Mouse (Mus musculus): ENCODE measurements around the gene Itpripl2.

The Itpripl2 gene

DNA sequence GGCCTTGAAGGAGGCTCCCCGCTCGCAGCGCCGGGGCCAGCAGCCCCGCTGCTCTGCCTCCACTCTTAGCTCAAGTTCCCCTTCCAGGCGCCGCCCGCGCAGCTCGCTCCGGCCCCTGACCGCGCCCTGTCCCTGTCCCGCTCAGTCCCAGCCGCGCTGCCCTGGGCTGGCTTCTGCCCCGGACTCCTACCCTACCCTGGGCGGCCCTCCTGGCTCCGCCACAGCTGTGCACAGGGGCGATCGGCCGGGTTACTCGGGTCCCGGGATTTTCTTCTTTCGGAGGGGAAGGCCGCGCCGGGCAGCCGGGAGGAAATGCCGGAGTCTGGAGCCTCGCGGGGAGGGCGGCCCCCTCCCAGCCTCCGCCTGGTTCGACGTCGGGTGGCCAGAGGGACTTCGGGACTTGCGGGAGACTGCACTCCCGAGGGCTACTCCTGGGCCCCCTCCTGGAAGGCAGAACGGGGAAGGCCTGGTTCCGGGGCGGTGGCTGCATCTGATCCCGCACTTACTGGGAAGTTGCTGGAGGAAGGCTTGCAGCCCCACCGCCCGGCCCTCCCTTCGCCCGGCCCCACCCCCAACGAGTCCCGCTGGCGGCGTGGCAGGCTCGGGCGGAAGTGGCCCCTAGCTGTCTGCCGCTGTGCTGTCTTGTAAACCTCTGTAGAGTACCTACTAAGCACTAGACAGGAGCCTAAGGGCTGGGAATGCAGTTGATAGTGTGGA lies at the start of gene Itpripl2:
Gene Itpripl2, minus strand, starts transcription at position 545 of the 717 bp plus-strand sequence.
- in situ Hi-C loops (cut with MboI), result no loop called here

DNA sequence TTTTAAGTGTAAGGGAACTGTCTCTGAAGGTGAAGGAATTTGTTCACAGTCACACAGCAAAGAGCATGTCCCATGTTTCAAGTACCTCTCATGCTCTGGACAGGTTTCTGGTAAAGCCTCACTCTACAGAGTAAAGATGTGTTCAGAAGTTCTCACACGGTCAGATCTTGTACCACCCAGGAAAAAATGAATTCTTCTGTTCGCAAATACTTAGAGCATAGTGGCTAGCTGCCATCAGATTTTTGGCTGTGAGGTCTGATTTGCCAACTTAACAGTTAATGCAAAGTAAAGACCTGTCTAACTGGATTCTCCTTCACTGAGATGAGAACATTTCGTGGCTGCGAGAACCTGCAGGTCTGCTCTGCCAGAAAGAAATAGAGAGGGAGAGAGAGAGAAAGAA lies 43.3 kb upstream of the Itpripl2 start:
- in situ Hi-C loops (cut with MboI), result loop anchor here (25.0 kb wide), 1 partner anchor 423 kb away; the partner anchor contains the start of gene Rps15a

DNA sequence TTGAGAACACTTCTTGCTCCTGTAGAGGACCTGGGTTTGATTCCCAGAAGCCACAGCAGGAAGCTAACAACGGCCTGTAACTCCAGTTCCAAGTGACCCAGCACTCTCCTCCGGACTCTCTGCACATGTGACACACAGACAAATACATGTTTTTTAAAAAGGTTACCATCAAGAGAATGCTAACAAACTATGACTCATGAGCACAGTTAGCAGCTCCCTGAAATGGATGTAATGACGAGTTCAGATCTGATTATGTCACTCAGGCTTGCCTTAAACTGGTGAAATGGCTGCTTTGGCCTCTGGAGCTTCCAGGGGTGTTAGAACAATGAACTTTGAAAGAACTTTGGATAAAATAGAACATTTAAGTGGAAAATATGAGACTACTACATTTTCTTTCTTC lies 42.6 kb upstream of the Itpripl2 start:
- in situ Hi-C loops (cut with MboI), result loop anchor here (25.0 kb wide), 1 partner anchor 422 kb away; the partner anchor contains the start of gene Rps15a

DNA sequence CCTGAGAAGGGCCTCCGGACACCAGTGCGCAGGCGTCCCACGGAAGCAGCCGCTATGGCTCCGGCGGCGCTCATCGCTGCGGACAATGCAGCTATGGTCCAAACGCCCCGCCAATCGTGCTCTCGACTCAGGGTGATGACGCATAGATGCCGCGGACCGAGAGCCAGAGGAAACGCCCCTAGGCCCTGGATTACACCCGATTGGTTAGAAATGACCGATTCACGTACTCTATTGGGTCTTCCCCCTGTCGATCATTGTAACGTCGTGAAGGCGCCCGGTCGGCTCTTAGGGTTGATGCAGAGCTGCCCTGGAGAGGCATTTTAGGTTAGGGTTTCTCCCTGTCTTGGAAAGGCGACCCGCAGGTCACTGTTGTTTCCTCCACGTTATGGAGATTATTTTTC lies 41.4 kb upstream of the Itpripl2 start, which contains the start of gene Coq7:
Gene Coq7, minus strand, starts transcription at position 179 of the 401 bp plus-strand sequence.
- in situ Hi-C loops (cut with MboI), result loop anchor here (25.0 kb wide), 1 partner anchor 421 kb away; the partner anchor contains the start of gene Rps15a

DNA sequence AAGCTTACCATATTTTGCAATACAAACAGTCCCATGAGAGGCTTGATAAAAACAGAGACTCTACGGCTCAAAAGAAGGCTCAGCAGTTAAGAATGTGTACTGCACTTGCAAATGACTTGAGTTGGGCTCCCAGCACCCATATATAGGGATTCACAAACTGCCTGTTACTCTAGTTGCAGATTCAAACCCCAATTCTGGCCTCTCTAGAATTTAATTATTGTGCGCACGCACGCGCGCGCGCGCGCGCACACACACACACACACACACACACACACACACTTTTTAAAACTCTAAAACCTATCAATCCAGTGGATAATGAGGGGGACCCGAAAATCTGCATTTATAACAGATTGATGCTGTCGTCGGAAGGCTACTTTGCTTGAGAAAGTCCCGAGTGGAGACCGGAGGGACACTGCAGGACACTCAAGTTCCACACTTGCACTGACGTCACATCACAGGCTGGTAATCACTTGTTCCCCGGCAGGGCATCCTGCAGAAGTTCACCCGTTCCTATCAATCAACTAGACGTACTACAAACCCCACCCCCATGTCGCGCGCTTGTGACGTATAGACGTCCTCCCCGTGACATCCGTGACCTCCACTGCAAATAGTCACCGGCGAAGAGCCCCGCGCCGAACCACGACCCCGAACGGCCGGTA lies 40.9 kb upstream of the Itpripl2 start:
- in situ Hi-C loops (cut with MboI), result loop anchor here (25.0 kb wide), 1 partner anchor 420 kb away; the partner anchor contains the start of gene Rps15a

DNA sequence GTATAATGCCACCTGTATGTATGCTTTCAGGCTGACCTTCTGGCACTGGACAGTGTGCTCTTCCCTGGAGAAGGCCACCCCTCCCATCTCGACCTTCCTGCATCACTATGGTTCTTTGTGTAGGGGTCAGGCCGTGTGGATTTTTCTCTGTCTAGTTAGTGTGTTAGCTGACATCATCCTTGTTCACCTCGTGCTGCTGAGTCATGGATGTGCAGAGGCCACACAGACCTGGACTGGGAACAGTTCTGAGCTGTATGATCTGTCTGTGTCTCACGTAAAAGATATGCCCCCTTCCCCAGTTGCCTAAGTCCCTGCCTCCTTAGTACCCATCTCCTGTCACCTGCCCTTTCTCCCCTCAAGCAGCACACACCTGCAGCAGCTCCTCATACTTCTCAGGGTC lies 35.2 kb upstream of the Itpripl2 start:
- in situ Hi-C loops (cut with MboI), result loop anchor here (25.0 kb wide), 1 partner anchor 415 kb away; the partner anchor contains the start of gene Rps15a

DNA sequence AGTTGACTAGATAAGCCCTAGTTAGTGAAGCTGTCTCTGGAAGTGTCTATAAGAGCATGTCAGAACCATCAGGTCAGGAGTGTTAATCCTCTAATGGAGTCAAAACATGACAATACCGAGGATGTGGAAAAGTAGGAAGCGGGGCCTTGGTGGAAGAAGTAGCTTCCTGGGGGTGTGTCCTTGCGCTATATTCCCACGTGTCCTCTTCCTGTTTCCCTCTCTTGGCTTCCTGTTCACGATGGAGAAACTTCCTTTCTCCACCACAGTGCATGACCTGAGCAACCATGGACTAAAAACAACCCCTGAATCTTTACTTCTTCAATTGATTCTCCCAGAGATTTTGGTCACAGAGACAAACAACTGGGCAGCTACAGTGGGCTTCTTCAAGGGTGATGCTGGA lies 30.3 kb upstream of the Itpripl2 start:
- in situ Hi-C loops (cut with MboI), result no loop called here

DNA sequence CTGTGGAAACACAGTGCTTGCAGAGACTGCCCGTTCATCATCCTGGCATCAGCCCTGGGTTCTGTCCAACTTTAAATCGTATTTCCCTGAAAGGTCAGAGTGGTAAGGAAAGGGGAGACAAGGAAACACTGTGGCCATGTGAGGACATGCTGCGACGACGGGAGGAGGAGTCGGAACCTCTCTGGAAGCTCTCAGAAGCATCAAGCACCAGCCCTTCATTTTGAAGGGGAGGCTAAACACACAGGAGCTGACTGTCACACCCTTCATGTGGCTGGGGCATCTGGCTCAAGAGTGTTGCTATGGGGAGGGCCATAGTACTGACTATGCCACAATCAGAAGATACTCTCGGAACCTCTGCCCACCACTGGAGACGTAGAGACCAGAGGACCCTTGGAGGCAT lies 27.9 kb upstream of the Itpripl2 start:
- in situ Hi-C loops (cut with MboI), result no loop called here

DNA sequence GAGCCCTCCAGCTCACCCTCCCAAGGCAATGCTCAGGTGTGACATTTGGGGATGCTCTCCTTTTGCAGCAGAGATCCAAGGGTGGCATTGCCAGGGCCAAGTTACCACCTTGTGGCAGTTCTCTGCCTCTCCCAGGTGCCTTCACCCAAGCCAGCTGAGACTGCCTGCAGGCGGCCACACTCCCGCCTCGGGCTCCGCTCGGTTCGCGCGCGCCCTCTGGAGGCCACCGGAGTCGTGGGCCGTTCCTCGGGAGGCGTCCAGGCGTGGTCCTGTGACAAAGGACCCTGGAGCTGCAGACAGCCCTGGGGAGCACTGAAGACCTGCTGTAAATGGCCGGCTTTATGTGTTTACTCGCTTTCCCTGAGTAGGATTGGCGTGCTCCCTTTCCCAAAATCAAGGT lies 26.9 kb upstream of the Itpripl2 start:
- in situ Hi-C loops (cut with MboI), result no loop called here

DNA sequence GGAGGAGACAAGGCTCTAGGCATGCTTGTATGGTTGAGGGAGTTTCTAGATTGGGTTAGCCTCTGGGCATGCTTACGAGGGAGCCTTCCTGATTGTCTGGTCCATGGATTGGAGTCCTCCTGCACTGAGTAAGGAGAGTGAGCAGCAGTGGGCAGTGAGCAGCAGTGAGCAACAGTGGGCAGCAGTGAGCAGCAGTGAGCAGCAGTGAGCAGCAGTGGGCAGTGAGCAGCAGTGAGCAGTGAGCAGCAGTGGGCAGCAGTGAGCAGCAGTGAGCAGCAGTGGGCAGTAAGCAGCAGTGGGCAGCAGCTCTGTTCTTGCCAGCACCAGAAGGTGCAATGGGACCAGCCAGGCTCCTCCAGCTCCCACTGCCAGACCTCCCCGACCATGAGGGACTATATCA lies 26.0 kb upstream of the Itpripl2 start:
- in situ Hi-C loops (cut with MboI), result no loop called here

DNA sequence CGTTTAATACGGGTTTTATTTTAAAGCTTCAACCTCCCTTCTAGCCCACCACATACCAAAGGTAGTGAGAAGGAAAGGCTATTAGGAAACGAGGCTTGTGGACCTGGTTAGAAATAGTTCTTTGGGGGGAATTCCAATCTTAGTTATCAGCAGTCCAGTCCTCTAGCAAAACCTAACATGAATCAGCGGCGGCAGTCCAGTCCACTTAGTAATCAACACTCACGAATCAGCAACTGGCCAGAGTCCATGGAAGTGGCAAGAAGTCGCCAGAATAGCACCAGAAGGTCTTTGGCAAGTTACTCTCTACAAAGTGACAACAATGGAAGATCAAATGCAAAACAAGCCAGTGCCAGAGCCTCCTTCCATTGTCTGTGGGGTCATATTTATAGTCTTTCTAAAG lies 16.8 kb upstream of the Itpripl2 start:
- in situ Hi-C loops (cut with MboI), result no loop called here

DNA sequence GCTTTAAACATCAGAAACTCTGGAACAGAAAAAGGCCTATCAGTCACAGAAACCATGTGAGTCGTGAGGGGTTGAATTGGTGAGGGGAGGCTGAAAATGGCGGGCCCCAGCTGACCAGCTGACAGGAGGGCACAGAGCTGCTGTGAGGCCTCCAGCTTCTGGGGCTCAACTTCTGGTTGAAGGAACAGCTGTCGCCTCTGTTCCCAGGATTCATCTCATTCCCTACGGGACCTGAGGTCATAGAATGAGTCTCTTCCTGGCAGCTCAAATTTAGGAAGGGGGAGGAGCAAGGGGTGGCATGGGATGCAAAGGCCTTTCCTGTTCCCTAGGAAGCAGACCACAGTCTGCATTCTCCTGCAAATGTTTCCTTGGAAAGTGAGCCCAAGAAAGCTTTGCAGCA lies 12.1 kb upstream of the Itpripl2 start:
- in situ Hi-C loops (cut with MboI), result no loop called here

DNA sequence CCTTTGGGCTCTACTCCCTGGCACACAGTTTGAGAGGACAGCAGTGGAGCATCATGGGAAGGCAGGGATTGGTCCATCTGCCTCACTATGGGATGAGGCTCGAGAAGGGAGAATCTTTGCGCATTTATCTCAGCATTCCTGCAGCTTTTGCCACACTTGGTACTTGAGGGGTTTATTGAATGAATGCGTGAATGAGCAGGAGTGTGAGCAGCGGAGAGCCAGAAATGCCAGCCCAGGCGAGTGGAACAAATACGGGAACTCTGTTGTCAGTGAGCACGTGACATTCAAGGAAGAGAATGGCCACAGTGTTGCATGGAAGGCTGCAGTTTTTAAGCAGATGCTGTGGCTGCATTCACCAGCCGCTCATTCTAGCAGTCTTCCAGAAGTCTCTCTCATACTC lies 10.6 kb upstream of the Itpripl2 start:
- in situ Hi-C loops (cut with MboI), result no loop called here

DNA sequence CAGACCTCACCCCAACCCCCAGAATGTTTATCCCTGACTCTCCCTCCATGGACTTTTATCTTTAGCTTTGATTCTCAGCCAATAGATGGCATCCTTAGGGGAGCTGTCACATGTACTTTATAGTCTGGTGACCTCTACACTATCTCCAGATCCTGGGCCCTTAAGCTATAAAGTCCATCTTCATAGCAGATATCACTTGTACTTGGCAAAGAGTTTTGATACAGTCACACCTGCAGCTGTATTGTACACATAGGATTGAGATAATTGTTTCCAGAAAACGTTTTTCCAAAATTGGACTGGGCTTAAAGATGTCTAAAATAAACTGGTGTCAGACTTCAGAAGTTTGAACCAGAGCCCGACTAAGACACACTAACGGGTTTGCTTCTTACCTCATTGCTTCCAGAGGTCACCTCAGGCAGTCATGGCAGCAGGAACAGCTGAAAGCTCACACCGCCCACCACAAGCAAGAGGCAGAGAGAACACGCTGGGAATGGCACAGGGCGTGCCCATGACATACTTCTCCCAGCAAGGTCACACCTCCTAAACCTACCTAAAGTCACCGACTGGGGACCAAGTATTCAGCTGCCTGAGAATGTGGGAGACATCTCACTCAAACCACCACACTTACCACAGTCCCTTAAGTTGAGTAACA lies 8.1 kb upstream of the Itpripl2 start:
- in situ Hi-C loops (cut with MboI), result no loop called here

DNA sequence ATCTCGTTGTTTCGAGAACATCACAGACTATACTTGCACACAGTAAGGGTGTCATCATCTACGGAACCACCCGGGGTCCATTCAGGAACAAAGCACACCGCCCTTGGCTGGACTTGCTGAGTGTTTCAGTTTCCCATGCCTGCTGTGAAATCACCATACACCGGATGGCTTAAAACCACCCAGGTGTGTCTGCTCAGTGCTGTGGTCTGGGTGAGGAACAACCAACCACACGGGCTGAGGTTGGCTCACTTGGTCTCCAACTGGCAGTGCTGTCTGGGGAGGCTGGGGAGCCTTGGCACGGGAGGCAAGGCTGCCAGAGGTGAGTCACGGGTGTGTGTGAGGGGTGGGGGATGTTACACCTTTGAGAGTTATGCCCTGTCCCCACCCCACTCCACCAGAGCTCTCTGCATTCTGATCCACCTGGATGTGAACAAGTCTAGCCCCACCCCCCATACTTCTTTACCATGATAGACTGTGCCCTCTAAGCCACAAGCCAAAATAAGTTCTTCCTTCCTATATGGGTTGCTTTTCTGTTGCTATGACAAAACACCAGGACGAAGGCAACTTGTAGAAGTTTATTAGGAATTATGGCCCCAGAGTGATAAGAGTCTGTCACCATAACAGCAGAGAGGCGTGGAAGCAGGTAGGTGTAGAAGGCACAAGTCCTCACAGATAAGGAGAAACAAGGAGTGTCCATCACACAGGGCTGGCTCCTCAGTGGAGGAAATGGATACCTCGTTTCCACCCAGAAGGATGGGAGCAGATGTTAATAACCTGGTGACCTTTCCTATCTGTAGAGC lies 7.4 kb upstream of the Itpripl2 start:
- in situ Hi-C loops (cut with MboI), result no loop called here

DNA sequence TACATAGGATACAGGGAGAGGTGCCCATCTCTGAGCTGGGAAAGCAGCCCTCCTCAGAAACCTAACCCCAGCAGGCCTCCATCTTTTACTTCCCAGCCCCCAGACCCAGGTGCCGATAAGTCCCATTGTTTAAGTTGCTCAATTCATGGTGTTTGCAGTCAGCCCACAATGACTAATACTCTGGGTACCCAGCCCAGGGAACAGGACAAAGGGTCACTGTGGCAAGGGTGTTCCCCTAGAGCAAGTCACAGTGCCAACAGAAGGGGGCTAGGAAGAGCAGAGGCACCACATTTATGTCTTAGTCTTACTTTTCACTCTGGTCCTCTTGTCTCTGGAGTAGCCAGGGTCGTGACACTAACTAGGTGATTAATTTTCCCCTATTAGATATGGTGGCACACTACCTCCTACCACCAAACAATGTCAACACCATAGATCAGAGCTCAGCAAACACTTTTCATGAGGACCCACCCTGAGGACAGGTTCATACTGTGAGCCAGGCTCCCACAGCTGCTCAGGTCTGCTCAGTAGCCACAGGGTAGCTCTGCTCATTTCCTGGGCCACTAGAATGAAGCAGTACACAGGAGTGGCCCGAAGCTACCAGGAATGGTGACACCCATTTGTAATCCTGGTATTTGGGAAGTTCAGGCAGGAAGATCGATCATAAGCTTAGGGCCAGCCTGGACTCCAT lies 3.3 kb upstream of the Itpripl2 start:
- in situ Hi-C loops (cut with MboI), result no loop called here

DNA sequence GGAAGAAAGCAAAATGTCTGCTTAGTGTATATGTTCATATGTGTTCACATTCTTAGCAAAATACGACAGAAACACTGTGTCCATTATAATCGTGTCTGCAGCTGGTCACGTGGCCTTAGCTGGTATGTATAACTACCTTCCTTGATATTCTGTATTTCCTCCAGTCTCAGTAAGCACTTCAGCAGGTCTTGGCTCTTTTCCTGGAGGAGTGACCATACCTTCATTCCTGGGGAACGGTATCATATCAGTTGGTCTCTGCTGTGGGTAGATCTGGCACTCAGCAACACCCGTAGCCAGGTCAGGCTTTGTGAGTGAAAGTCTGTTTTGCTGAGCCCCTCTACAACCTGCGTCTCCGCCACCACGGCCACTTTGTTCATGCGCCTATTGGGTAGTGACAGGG lies 2.1 kb upstream of the Itpripl2 start:
- in situ Hi-C loops (cut with MboI), result no loop called here

DNA sequence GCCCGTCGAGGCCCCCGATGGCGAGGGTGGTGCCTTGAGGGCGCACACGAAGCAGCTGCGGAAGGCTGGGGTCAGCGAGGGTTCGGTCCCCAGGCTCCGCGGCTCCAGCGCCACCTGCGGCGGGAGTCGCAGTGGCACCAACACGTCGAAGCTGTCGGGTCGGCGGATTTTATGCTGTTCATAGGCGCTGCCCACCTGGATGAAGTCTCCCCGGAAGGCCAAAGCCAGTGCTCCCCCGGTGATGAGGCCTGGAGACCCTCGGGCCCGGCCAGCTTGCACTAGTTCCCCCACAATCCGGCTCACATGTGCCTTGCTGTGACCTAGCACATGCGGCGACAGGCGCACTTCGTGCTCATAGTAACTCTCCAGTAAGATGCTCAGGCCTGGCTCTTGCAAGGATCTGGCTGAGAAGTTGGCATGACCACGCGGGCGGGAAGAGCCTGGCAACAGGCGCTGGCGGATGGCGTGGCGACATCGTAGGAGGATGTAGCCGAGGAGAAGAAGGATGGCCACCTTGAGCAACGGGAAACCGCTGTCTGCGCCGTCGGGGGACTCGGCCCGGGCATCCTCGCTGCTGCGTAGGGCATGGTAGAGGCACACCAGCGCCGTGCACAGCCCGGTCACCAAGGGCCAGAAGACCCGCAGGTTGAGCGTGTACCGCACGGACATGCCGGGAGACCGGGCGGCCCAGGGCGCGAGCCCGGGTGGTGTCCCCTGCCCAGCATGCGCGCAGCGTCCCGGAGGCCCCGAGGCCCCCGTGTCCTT lies 927 bp downstream of the Itpripl2 start:
- in situ Hi-C loops (cut with MboI), result no loop called here

DNA sequence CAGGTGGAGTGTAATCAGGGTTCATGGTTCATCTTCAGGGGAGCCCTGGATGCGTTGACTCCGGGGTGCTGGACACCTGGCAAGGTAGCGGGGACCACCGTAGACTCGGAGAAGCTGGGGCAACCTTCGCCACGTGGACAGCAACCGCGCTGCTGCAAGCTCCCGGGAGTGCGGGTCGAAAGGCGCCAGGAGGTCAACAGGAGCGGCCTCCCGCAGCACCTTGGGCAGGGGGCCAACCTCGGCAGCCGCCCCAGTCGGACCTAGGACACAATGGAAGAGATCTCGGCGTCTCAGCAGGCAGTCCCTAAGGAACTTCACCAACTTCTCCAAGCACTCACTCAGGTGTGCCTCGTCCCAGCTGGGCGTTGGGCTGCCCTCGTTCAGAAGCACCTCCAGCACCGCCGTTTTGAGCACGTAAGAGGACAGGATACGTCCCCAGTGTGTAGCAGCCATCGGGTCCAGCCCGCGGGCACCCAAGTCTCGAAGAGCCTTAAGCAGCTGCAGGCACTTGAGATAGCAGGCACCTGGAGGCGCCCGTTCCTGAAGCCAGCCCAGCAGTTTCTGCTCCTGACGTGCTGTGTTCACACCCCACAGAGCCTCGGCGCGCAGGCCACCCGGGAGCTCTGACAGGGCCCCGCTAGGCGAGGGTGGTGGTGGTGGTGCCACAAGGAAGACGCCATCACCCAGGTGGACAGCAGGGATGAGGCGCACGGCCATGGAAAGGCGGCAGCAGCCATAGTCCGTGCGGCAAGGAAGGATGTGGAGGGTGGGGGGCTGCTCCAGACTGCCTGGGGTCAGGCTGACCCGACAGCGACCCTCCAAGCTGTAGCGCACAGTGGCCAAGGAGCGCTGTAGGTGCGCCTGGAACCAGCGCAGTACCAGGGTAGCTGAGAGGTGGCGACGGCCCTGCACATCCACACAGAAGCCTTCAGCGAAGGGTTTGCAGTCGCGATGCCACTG lies 1.8 kb downstream of the Itpripl2 start:
- in situ Hi-C loops (cut with MboI), result no loop called here

Data from mature B cell (primary cell).